Mouse (Mus musculus): Measurements from ENCODE around the gene Caskin1. TPM values are rescaled to one million over a fixed set of nuclear protein-coding genes. Genes with fewer than 3 reads are reported as not detected.

The Caskin1 gene
- 0.52 and 0.80 TPM in 2 replicates for polyA plus RNA-seq (2012; rRNA removed)

GRCm38 (mm10) chr17:24488186-24488661, at the start of gene Caskin1:
Caskin1 (plus strand) TSS chr17:24488601.
- no peak within 1 kb of the TSS for H3K27ac ChIP-seq (ENCODE audit: insufficient read depth, low read depth, low read length)

GRCm38 (mm10) chr17:24440377-24440776, 48.0 kb upstream of the Caskin1 start:
- no peak for TF ChIP-seq POLR2A (IDR thresholded peaks at IDR 0.05; ENCODE audit: low read depth, low read length)
- TF ChIP-seq CTCF (conservative IDR thresholded peaks at IDR 0.05; ENCODE audit: insufficient read depth, insufficient read length, low read depth, low read length), result no peak
- Histone ChIP-seq H3K27ac (ENCODE audit: insufficient read depth, low read depth, low read length) (no peak overlapping the region), H3K27me3 (replicated peaks; ENCODE audit: control insufficient read depth, insufficient read depth, low read length) (no peaks in the 10 kb centered on the region), H3K4me3 (ENCODE audit: insufficient read depth, low read depth, low read length) (no peak overlapping the region), H3K36me3 (ENCODE audit: control insufficient read depth, insufficient read depth, low read length) (no peaks in the 10 kb centered on the region), H3K4me1 (ENCODE audit: control insufficient read depth, insufficient read depth, low read length) (no peaks in the 10 kb centered on the region)
- whole genome bisulfite sequencing, result 89% methylated on average over 8 of the region's 8 CpGs
- no peak for DNase-seq

More at GRCm38 (mm10) chr17:24488186-24488661, at the start of gene Caskin1:
- peak within 1 kb of the TSS; percentile 53 for H3K4me3 ChIP-seq (ENCODE audit: insufficient read depth, low read depth, low read length)
- no peaks in the 10 kb centered on the region; the same call in 1 of the 2 replicates for H3K27me3 ChIP-seq (replicated peaks; ENCODE audit: control insufficient read depth, insufficient read depth, low read length)
- DNase-seq, result no peak
- H3K36me3 ChIP-seq (ENCODE audit: control insufficient read depth, insufficient read depth, low read length), result no peaks in the 10 kb centered on the region
- WGBS, result 1% methylated on average over 44 of the region's 45 CpGs
- TF ChIP-seq POLR2A (IDR thresholded peaks at IDR 0.05; ENCODE audit: low read depth, low read length) (no peak), CTCF (conservative IDR thresholded peaks at IDR 0.05; ENCODE audit: insufficient read depth, insufficient read length, low read depth, low read length) (no peak)
- no peaks in the 10 kb centered on the region for H3K4me1 ChIP-seq (ENCODE audit: control insufficient read depth, insufficient read depth, low read length)

- Histone ChIP-seq H3K4me1 (ENCODE audit: control insufficient read depth, insufficient read depth, low read length) (no peaks in the 10 kb centered on the region), H3K27me3 (replicated peaks; ENCODE audit: control insufficient read depth, insufficient read depth, low read length) (no peaks in the 10 kb centered on the region), H3K4me3 (ENCODE audit: insufficient read depth, low read depth, low read length) (no peak overlapping the region), H3K27ac (ENCODE audit: insufficient read depth, low read depth, low read length) (no peak overlapping the region), H3K36me3 (ENCODE audit: control insufficient read depth, insufficient read depth, low read length) (no peaks in the 10 kb centered on the region)
- DNase-seq, result no peak
- TF ChIP-seq CTCF (conservative IDR thresholded peaks at IDR 0.05; ENCODE audit: insufficient read depth, insufficient read length, low read depth, low read length) (peak; percentile 41), POLR2A (IDR thresholded peaks at IDR 0.05; ENCODE audit: low read depth, low read length) (no peak)
- 57% methylated on average over 2 of the region's 2 CpGs for WGBS
These were observed 47.3 kb upstream of the Caskin1 start for GRCm38 (mm10) chr17:24441148-24441547.

GRCm38 (mm10) chr17:24442107-24442506, 46.3 kb upstream of the Caskin1 start:
- no peaks in the 10 kb centered on the region for H3K4me1 ChIP-seq (ENCODE audit: control insufficient read depth, insufficient read depth, low read length)

GRCm38 (mm10) chr17:24442632-24443155, 45.7 kb upstream of the Caskin1 start, which contains the start of gene Dnase1l2:
Dnase1l2 (minus strand) TSS chr17:24443105.
- TF ChIP-seq POLR2A (IDR thresholded peaks at IDR 0.05; ENCODE audit: low read depth, low read length) (no peak), CTCF (conservative IDR thresholded peaks at IDR 0.05; ENCODE audit: insufficient read depth, insufficient read length, low read depth, low read length) (no peak)
- 72% methylated on average over 7 of the region's 7 CpGs for WGBS
- H3K27ac ChIP-seq (ENCODE audit: insufficient read depth, low read depth, low read length), result peak within 1 kb of the TSS; percentile 1; the same call in 1 of the 2 replicates
- H3K27me3 ChIP-seq (replicated peaks; ENCODE audit: control insufficient read depth, insufficient read depth, low read length), result no peaks in the 10 kb centered on the region
- no peaks in the 10 kb centered on the region for H3K36me3 ChIP-seq (ENCODE audit: control insufficient read depth, insufficient read depth, low read length)
- no peak within 1 kb of the TSS for H3K4me3 ChIP-seq (ENCODE audit: insufficient read depth, low read depth, low read length)
- DNase-seq, result no peak
- H3K4me1 ChIP-seq (ENCODE audit: control insufficient read depth, insufficient read depth, low read length), result no peaks in the 10 kb centered on the region

More at GRCm38 (mm10) chr17:24442107-24442506, 46.3 kb upstream of the Caskin1 start:
- WGBS, result 59% methylated on average over 14 of the region's 14 CpGs
- no peaks in the 10 kb centered on the region for H3K36me3 ChIP-seq (ENCODE audit: control insufficient read depth, insufficient read depth, low read length)
- no peak overlapping the region for H3K27ac ChIP-seq (ENCODE audit: insufficient read depth, low read depth, low read length)
- H3K4me3 ChIP-seq (ENCODE audit: insufficient read depth, low read depth, low read length), result no peak overlapping the region
- no peaks in the 10 kb centered on the region for H3K27me3 ChIP-seq (replicated peaks; ENCODE audit: control insufficient read depth, insufficient read depth, low read length)
- DNase-seq, result peak; percentile 28
- TF ChIP-seq POLR2A (IDR thresholded peaks at IDR 0.05; ENCODE audit: low read depth, low read length), result no peak
- no peak for TF ChIP-seq CTCF (conservative IDR thresholded peaks at IDR 0.05; ENCODE audit: insufficient read depth, insufficient read length, low read depth, low read length)

GRCm38 (mm10) chr17:24443409-24443808, 45.0 kb upstream of the Caskin1 start:
- H3K27ac ChIP-seq (ENCODE audit: insufficient read depth, low read depth, low read length), result no peak overlapping the region; the same call in 1 of the 2 replicates
- H3K27me3 ChIP-seq (replicated peaks; ENCODE audit: control insufficient read depth, insufficient read depth, low read length), result no peaks in the 10 kb centered on the region
- H3K36me3 ChIP-seq (ENCODE audit: control insufficient read depth, insufficient read depth, low read length), result no peaks in the 10 kb centered on the region
- peak; percentile 50 for DNase-seq
- TF ChIP-seq CTCF (conservative IDR thresholded peaks at IDR 0.05; ENCODE audit: insufficient read depth, insufficient read length, low read depth, low read length), result no peak
- no peak for TF ChIP-seq POLR2A (IDR thresholded peaks at IDR 0.05; ENCODE audit: low read depth, low read length)
- no peak overlapping the region for H3K4me3 ChIP-seq (ENCODE audit: insufficient read depth, low read depth, low read length)
- H3K4me1 ChIP-seq (ENCODE audit: control insufficient read depth, insufficient read depth, low read length), result no peaks in the 10 kb centered on the region
- WGBS, result 59% methylated on average over 4 of the region's 4 CpGs

GRCm38 (mm10) chr17:24446590-24446989, 41.8 kb upstream of the Caskin1 start:
- no peaks in the 10 kb centered on the region for H3K4me1 ChIP-seq (ENCODE audit: control insufficient read depth, insufficient read depth, low read length)
- DNase-seq, result no peak
- no peak for TF ChIP-seq POLR2A (IDR thresholded peaks at IDR 0.05; ENCODE audit: low read depth, low read length)
- TF ChIP-seq CTCF (conservative IDR thresholded peaks at IDR 0.05; ENCODE audit: insufficient read depth, insufficient read length, low read depth, low read length), result no peak
- H3K27me3 ChIP-seq (replicated peaks; ENCODE audit: control insufficient read depth, insufficient read depth, low read length), result no peaks in the 10 kb centered on the region
- H3K27ac ChIP-seq (ENCODE audit: insufficient read depth, low read depth, low read length), result no peak overlapping the region
- no peak overlapping the region for H3K4me3 ChIP-seq (ENCODE audit: insufficient read depth, low read depth, low read length)
- H3K36me3 ChIP-seq (ENCODE audit: control insufficient read depth, insufficient read depth, low read length), result peaks cover 2% of the 10 kb centered on the region; the same call in 1 of the 2 replicates
- 65% methylated on average over 8 of the region's 8 CpGs for WGBS

Data from kidney, adult 2 months (tissue).